8 mouse cellular contexts compared by ENCODE assay signal in the genomic region with DNA sequence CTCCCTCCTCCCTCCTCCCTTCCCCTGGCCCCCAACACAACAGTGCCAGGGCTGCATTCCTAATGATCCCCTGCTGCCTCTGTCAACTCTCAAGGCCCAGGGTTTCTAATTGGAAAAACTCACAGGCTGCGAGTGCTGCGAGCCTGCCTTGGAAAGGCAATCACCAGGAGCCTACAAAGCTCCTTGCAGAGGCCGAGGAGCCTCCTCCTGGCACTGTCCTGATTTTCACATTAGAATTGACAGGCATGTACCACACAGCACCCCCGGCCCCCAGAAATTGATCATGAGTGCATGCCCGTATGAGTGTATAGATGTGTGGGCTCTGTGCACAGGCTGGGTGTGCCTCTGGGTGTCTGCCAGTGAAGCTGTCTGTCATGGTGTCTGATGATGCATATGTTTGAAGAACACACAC. TPM values are rescaled to one million over a fixed set of nuclear protein-coding genes. Genes with fewer than 3 reads are reported as not detected.
DNase-seq lines count a peak whose midpoint lies in the region; ATAC-seq lines count a peak whose summit lies in the region.

No protein-coding gene starts in this region.

- no peak overlapping the region for H3K4me3 ChIP-seq in forebrain, embryonic 12.5 days (replicated peaks)
- no peak overlapping the region for H3K4me3 ChIP-seq in hindbrain, embryonic 14.5 days (replicated peaks; ENCODE audit: low read length)
- no peak overlapping the region for H3K4me3 ChIP-seq in heart, embryonic 11.5 days (ENCODE audit: low read depth, low read length)

- intact Hi-C loops in left cerebral cortex, postnatal 4 days (cut with DNase I): no loop called here

- peak; percentile 80 for ATAC-seq in forebrain, embryonic 12.5 days (ENCODE audit: low FRiP score)
- ATAC-seq in hindbrain, embryonic 14.5 days (ENCODE audit: low FRiP score): peak; percentile 87
- no peak for ATAC-seq in heart, embryonic 11.5 days (replicated peaks; ENCODE audit: insufficient number of reproducible peaks, low FRiP score, low TSS enrichment)
- no peak for ATAC-seq in megakaryocyte progenitor cell, adult 5-6 weeks (replicated peaks; ENCODE audit: poor library complexity)

- 15% methylated on average over 5 of the region's 5 CpGs for WGBS in forebrain, embryonic 12.5 days
- WGBS in hindbrain, embryonic 14.5 days: 19% methylated on average over 5 of the region's 5 CpGs
- WGBS in heart, embryonic 11.5 days (ENCODE audit: insufficient replicate concordance): 47% methylated on average over 5 of the region's 5 CpGs

- no peaks in the 10 kb centered on the region for H3K9me3 ChIP-seq in forebrain, embryonic 12.5 days
- H3K9me3 ChIP-seq in hindbrain, embryonic 14.5 days (ENCODE audit: control insufficient read depth, low read length): no peaks in the 10 kb centered on the region
- no peaks in the 10 kb centered on the region for H3K9me3 ChIP-seq in heart, embryonic 11.5 days (replicated peaks; ENCODE audit: control insufficient read depth, low read length)

- no peaks in the 10 kb centered on the region for H3K36me3 ChIP-seq in forebrain, embryonic 12.5 days (replicated peaks)
- H3K36me3 ChIP-seq in hindbrain, embryonic 14.5 days (replicated peaks; ENCODE audit: control insufficient read depth, insufficient read depth): no peaks in the 10 kb centered on the region
- no peaks in the 10 kb centered on the region for H3K36me3 ChIP-seq in heart, embryonic 11.5 days (ENCODE audit: control insufficient read depth, insufficient read depth, low read length)

- H3K4me2 ChIP-seq in forebrain, embryonic 12.5 days: peak overlapping the region; percentile 21
- H3K4me2 ChIP-seq in hindbrain, embryonic 14.5 days (replicated peaks): no peak overlapping the region
- no peak overlapping the region for H3K4me2 ChIP-seq in heart, embryonic 11.5 days

- DNase-seq in hindbrain, embryonic 14.5 days (ENCODE audit: low spot score): peak; percentile 55
- DNase-seq in left cerebral cortex, postnatal 4 days: peak; percentile 38
- peak; percentile 76 to 85 for DNase-seq in right cerebral cortex, postnatal 10 days (ENCODE audit: low spot score in 2 of 2)
- DNase-seq in urinary bladder, postnatal 36 days (ENCODE audit: low spot score in 2 of 2): no peak
- no peak for DNase-seq in c-Kit-positive CD71-positive TER-119-positive erythroid progenitor cells, embryonic 14.5 days (ENCODE audit: low spot score)

- H3K27me3 ChIP-seq in forebrain, embryonic 12.5 days: no peaks in the 10 kb centered on the region
- no peaks in the 10 kb centered on the region for H3K27me3 ChIP-seq in hindbrain, embryonic 14.5 days (ENCODE audit: control insufficient read depth, insufficient read depth, low read length)
- H3K27me3 ChIP-seq in heart, embryonic 11.5 days (ENCODE audit: control insufficient read depth, insufficient read depth, low read length): no peaks in the 10 kb centered on the region

- H3K27ac ChIP-seq in forebrain, embryonic 12.5 days: peak overlapping the region; percentile 90
- peak overlapping the region; percentile 81 for H3K27ac ChIP-seq in hindbrain, embryonic 14.5 days
- H3K27ac ChIP-seq in heart, embryonic 11.5 days (ENCODE audit: low read depth, low read length): no peak overlapping the region

- H3K9ac ChIP-seq in forebrain, embryonic 12.5 days: no peak overlapping the region
- H3K9ac ChIP-seq in hindbrain, embryonic 14.5 days: no peak overlapping the region
- H3K9ac ChIP-seq in heart, embryonic 11.5 days (ENCODE audit: low read depth, low read length): no peak overlapping the region

- H3K4me1 ChIP-seq in forebrain, embryonic 12.5 days: peaks cover 56% of the 10 kb centered on the region
- peaks cover 35% of the 10 kb centered on the region for H3K4me1 ChIP-seq in hindbrain, embryonic 14.5 days (replicated peaks; ENCODE audit: control insufficient read depth, insufficient read depth, low read length)
- H3K4me1 ChIP-seq in heart, embryonic 11.5 days (ENCODE audit: control insufficient read depth, insufficient read depth, low read length): no peaks in the 10 kb centered on the region

RNA-seq across cellular contexts. Expression of gene Lrfn2, which starts 44.4 kb away (rescaled TPM):
- 1.8 and 2.2 TPM in 2 replicates for polyA plus RNA-seq in forebrain, embryonic 12.5 days (2016; fragmentation: Nextera tagmentation; extraction: Ambion mirVana)
- polyA plus RNA-seq in hindbrain, embryonic 14.5 days (2014; fragmentation: Nextera tagmentation; extraction: Ambion mirVana): 7.9 and 8.3 TPM in 2 replicates
- total RNA-seq in left cerebral cortex, postnatal 4 days (2021): 10 to 100 TPM; 47.2 to 47.4 TPM
- polyA plus RNA-seq in heart, embryonic 11.5 days (2014; fragmentation: Nextera tagmentation; extraction: Ambion mirVana): not detected in 2 replicates
- total RNA-seq in megakaryocyte progenitor cell, adult 5-6 weeks (2015): not detected in 2 replicates
- total RNA-seq in megakaryocyte progenitor cell, adult 5-6 weeks (2017): not detected in 2 replicates

Comparison
In these comparisons a context has a peak if more than half of its experiments do, and no peak if none do; other contexts are left out.
1. ATAC-seq: peak in forebrain, embryonic 12.5 days (single experiment) and hindbrain, embryonic 14.5 days (single experiment); none in heart, embryonic 11.5 days (single experiment) and megakaryocyte progenitor cell, adult 5-6 weeks (single experiment).
2. DNase-seq: peak in hindbrain, embryonic 14.5 days (single experiment), left cerebral cortex, postnatal 4 days (single experiment) and right cerebral cortex, postnatal 10 days (2 of 2); none in urinary bladder, postnatal 36 days (0 of 2) and c-Kit-positive CD71-positive TER-119-positive erythroid progenitor cells, embryonic 14.5 days (single experiment).